Mouse (Mus musculus) bone marrow, adult 2 months (tissue): ENCODE data around the gene Tead2. TPM values are rescaled to one million over a fixed set of nuclear protein-coding genes. Genes with fewer than 3 reads are reported as not detected.
"Not testable (repeated sequence)": the region's sequence is repeated elsewhere in the genome, so short reads cannot be mapped to it uniquely, and the experiment has no call there.

Experiments used
- H3K27ac ChIP-seq: fragments of 200-500 bp; 2 replicates; pipeline ENCODE4 v1.5.1; 2012; ENCODE audit warnings: low read depth, mild to moderate bottlenecking, control low read depth, inconsistent platforms, low read length; ENCODE audit not compliant: control insufficient read depth, poor library complexity, insufficient read depth
- H3K4me1 ChIP-seq: fragments of 200-500 bp; 2 replicates; pipeline ENCODE4 v1.6.1; 2011; ENCODE audit warnings: low read length; ENCODE audit not compliant: control insufficient read depth, insufficient read depth
- H3K4me3 ChIP-seq: fragments of 200-500 bp; replicated peaks from 2 replicates; pipeline ENCODE3; 2011; ENCODE audit warnings: mild to moderate bottlenecking, low read depth, low read length, control low read depth; ENCODE audit not compliant: control insufficient read depth
- CTCF ChIP-seq: fragments of 200-500 bp; IDR thresholded peaks from 2 replicates; pipeline ENCODE4 v1.5.1; 2011; ENCODE audit warnings: low read length, control low read depth; ENCODE audit not compliant: control insufficient read depth, insufficient read depth
- POLR2A ChIP-seq: fragments of 200-500 bp; IDR thresholded peaks from 2 replicates; pipeline ENCODE4 v1.6.1; 2011; ENCODE audit warnings: low read depth, mild to moderate bottlenecking, control low read depth, low read length, borderline replicate concordance; ENCODE audit not compliant: control insufficient read depth
- WGBS: fragments of 180-500 bp; shearing (Covaris S2); methylation state at CpG from one replicate; pipeline ENCODE4 v1.1.7; 2018; 5-methylcytosine and 5-hydroxymethylcytosine counted together
- polyA plus RNA-seq: library from polyadenylated mRNA; stranded (reverse); fragments of >200 nt; gene quantifications from 2 replicates; pipeline ENCODE4 v1.2.4, GENCODE M21; 2011; ENCODE audit warnings: low replicate concordance; ENCODE audit not compliant: missing spikeins, insufficient read depth, insufficient read length

The Tead2 gene
- polyA plus RNA-seq, 1 experiment, result 10.9 TPM

DNA sequence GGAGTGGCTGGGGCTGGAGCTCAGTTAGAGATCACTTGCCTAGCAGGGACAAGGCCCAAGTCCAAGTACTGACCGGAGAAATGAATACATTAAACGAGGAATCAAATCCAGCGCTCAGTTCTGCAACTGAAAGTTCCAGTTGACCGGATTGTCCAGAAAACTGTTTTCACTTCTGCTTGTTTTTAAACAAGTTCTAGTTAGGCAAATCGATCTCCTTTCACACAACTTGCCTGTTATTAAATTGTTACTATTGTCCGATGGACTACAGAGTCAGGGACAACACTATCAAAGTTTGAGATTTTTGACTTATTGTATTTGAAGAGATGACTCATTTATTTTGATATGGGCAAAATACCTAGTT is 25.8 kb downstream of the Tead2 start:
- 68% methylated on average over 6 of the region's 6 CpGs for WGBS

GRCm38 (mm10) chr7:45247666-45248065 is 32.1 kb downstream of the Tead2 start:
- H3K4me1 ChIP-seq, result no peaks in the 10 kb centered on the region
- no peak overlapping the region for H3K27ac ChIP-seq
- 29% methylated on average over 3 of the region's 3 CpGs for WGBS
- TF ChIP-seq CTCF (no peak), POLR2A (no peak)
- no peak overlapping the region for H3K4me3 ChIP-seq

More for the DNA sequence above, 25.8 kb downstream of the Tead2 start:
- Histone ChIP-seq H3K4me3 (no peak overlapping the region), H3K4me1 (peaks cover 2% of the 10 kb centered on the region; the same call in 1 of the 2 replicates), H3K27ac (no peak overlapping the region)
- TF ChIP-seq POLR2A (no peak), CTCF (no peak)

- TF ChIP-seq POLR2A (no peak), CTCF (no peak)
- Histone ChIP-seq H3K27ac (no peak overlapping the region), H3K4me3 (no peak overlapping the region), H3K4me1 (no peaks in the 10 kb centered on the region)
- 89% methylated on average over 8 of the region's 8 CpGs for WGBS
These were observed 38.3 kb downstream of the Tead2 start for GRCm38 (mm10) chr7:45253806-45254205.

DNA sequence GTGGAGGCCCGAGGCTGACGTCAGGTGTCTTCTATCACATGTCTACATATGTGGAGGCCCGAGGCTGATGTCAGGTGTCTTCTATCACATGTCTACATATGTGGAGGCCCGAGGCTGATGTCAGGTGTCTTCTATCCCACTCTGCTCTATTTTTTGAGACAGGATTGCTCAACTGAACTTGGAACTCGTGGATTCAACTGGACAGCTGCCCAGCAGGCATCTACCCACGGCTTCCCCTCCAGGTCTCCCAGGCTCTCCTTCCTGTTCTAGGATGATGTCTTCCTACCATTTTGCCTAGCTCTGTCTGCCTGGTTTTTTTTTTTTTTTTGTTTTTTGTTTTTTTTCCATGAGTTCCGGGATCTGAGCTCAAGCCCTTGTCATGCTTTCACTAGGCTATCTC is 40.3 kb downstream of the Tead2 start:
- H3K4me1 ChIP-seq, H3K4me3 ChIP-seq, H3K27ac ChIP-seq: not testable (repeated sequence)
- 49% methylated on average over 5 of the region's 7 CpGs for WGBS

- no peak for TF ChIP-seq POLR2A
- no peak for TF ChIP-seq CTCF
- H3K27ac ChIP-seq, result no peak overlapping the region
- no peak overlapping the region for H3K4me3 ChIP-seq
- H3K4me1 ChIP-seq, result no peaks in the 10 kb centered on the region
- WGBS, result 66% methylated on average over 11 of the region's 11 CpGs
These were observed 41.7 kb downstream of the Tead2 start for GRCm38 (mm10) chr7:45257063-45257840.

GRCm38 (mm10) chr7:45259281-45259680 is 43.7 kb downstream of the Tead2 start:
- Histone ChIP-seq H3K4me1 (no peaks in the 10 kb centered on the region), H3K27ac (no peak overlapping the region), H3K4me3 (no peak overlapping the region)
- WGBS, result 81% methylated on average over 8 of the region's 8 CpGs
- TF ChIP-seq CTCF, result no peak
- no peak for TF ChIP-seq POLR2A

DNA sequence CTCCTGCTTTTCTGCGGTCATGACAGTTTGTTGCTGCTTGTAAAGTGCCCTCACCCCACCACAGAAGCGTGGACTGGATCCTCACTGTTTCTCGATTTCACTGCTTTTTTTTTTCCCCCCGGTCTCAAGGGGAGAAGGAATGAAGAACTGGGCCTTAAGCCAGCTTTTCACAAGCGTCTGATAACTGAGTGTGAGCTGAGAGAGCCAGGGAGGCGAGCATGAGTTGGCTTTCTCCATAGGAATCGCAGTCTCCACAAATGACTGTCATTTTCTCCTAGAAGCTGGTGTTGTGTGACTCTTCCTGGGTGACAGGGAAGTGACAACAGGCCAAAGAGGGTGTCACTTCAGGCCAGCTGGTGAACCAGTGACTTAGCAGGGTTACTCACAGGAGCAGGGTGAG is 46.7 kb downstream of the Tead2 start:
- Histone ChIP-seq H3K27ac (no peak overlapping the region), H3K4me1 (no peaks in the 10 kb centered on the region), H3K4me3 (no peak overlapping the region)
- 53% methylated on average over 7 of the region's 7 CpGs for WGBS
- TF ChIP-seq POLR2A (no peak), CTCF (no peak)

GRCm38 (mm10) chr7:45263006-45263607 is 47.6 kb downstream of the Tead2 start:
- Histone ChIP-seq H3K27ac (no peak overlapping the region), H3K4me3 (no peak overlapping the region), H3K4me1 (no peaks in the 10 kb centered on the region)
- 74% methylated on average over 7 of the region's 7 CpGs for WGBS
- TF ChIP-seq CTCF, result no peak
- no peak for TF ChIP-seq POLR2A

GRCm38 (mm10) chr7:45264348-45264747 is 48.8 kb downstream of the Tead2 start:
- TF ChIP-seq POLR2A (no peak), CTCF (no peak)
- 65% methylated on average over 3 of the region's 3 CpGs for WGBS
- no peak overlapping the region for H3K4me3 ChIP-seq
- no peak overlapping the region for H3K27ac ChIP-seq
- no peaks in the 10 kb centered on the region for H3K4me1 ChIP-seq
